Mouse (Mus musculus) myocyte (in vitro differentiated cells): ENCODE measurements around the gene Pcdh7.

Experiments
- MYOD1 ChIP-seq, 3 experiments: IDR thresholded peaks; one replicate each; pipeline ENCODE4 v1.6.1; 2011; ENCODE audit warnings: control low read depth in 2 of 3, low read depth in 2 of 3, mild to moderate bottlenecking in 2 of 3, moderate library complexity in 1 of 3; ENCODE audit not compliant: insufficient read length in 2 of 3, control insufficient read depth in 1 of 3
- POLR2A ChIP-seq: IDR thresholded peaks from one replicate; pipeline ENCODE4 v1.6.1; 2011; ENCODE audit warnings: low read depth, mild to moderate bottlenecking, control low read depth, moderate library complexity; ENCODE audit not compliant: insufficient read length
- REST ChIP-seq: IDR thresholded peaks from one replicate; pipeline ENCODE4 v1.6.1; 2011; ENCODE audit warnings: mild to moderate bottlenecking, control low read depth, moderate library complexity; ENCODE audit not compliant: insufficient read depth, insufficient read length
- SRF ChIP-seq: IDR thresholded peaks from one replicate; pipeline ENCODE4 v1.6.1; 2011; ENCODE audit warnings: low read depth; ENCODE audit not compliant: control insufficient read depth, insufficient read length
- USF1 ChIP-seq: IDR thresholded peaks from one replicate; pipeline ENCODE4 v1.6.1; 2011; ENCODE audit warnings: low read depth, mild to moderate bottlenecking, control low read depth, moderate library complexity

DNA sequence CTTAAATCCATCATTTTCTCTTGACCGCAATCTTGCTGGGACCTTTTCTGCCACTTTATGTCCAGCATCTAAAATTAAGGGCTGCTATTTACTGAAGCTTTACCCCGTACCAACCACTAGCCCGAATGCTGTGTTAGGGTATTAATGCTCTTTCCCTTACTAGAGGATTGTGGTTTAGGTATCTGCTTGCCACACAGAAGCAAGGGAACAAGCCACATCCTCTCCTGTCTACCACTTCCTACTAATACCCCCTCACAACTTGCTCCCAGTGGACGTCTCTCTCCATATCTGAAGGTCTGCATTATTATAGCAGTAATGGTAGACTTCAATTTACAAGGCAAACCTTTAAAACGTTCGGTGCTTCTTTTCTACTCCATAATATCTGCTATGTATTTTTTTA, 18.0 kb downstream of the Pcdh7 start:
- no peak for TF ChIP-seq POLR2A
- TF ChIP-seq MYOD1 (IDR thresholded peaks at IDR 0.05; ENCODE audit: control insufficient read depth in 1 of 3, insufficient read length in 2 of 3, low read depth in 2 of 3), result no peak
- no peak for TF ChIP-seq REST
- TF ChIP-seq USF1, result no peak
- TF ChIP-seq SRF, result no peak
